8 mouse cellular contexts compared by ENCODE assay signal in genomic region chrX:93793168-93793567, GRCm38 (mm10). TPM values are rescaled to one million over a fixed set of nuclear protein-coding genes. Genes with fewer than 3 reads are reported as not detected.
A peak's percentile ranks its signal among the peaks of the same experiment; 100 is the strongest.
DNase-seq lines count a peak whose midpoint lies in the region; ATAC-seq and TF ChIP-seq lines count a peak whose summit lies in the region.

No protein-coding gene starts in this region.

- DNase-seq in layer of hippocampus, adult 2 months (ENCODE audit: low spot score in 2 of 2) = no peak
- DNase-seq in layer of hippocampus, adult 9-10 months (ENCODE audit: low spot score) = no peak
- peak; percentile 7 for DNase-seq in WW6 (ENCODE audit: low read depth, low spot score)
- peak; percentile 50 to 70 for DNase-seq in cerebellum, postnatal 14 days
- DNase-seq in kidney, postnatal 10 days = peak; percentile 47
- peak; percentile 38 to 58 for DNase-seq in natural killer cell, adult 2 months (ENCODE audit: low spot score in 2 of 2)
- no peak for DNase-seq in yolk sac, embryonic 10.5 days (ENCODE audit: low spot score)

- peak; percentile 80 for ATAC-seq in CD4-positive, CD25-positive, alpha-beta regulatory T cell, adult 4 months

- H3K4me3 ChIP-seq in layer of hippocampus, adult 2 months = no peak overlapping the region

- H3K27ac ChIP-seq in layer of hippocampus, adult 2 months = no peak overlapping the region

- TF ChIP-seq CTCF in layer of hippocampus, adult 2 months (conservative IDR thresholded peaks at IDR 0.05) = peak; percentile 77

RNA-seq across cellular contexts. Expression of gene Pdk3, which starts 38.8 kb away (rescaled TPM):
- total RNA-seq in layer of hippocampus, adult 2 months (2021) = 10 to 100 TPM; 39.0 to 43.9 TPM
- polyA plus RNA-seq in CD4-positive, CD25-positive, alpha-beta regulatory T cell, adult 4 months (2017; shearing (Covaris generic)) = 10 to 100 TPM; 15.6 to 18.3 TPM

Comparison
In these comparisons a context has a peak if more than half of its experiments do, and no peak if none do; other contexts are left out.
1. DNase-seq: peak in WW6 (single experiment), cerebellum, postnatal 14 days (2 of 2), kidney, postnatal 10 days (single experiment) and natural killer cell, adult 2 months (2 of 2); none in layer of hippocampus, adult 2 months (0 of 2), layer of hippocampus, adult 9-10 months (single experiment) and yolk sac, embryonic 10.5 days (single experiment).